Mouse (Mus musculus) neural tube, embryonic 15.5 days (tissue): Measurements from ENCODE around the gene Siah3. TPM values are rescaled to one million over a fixed set of nuclear protein-coding genes. Genes with fewer than 3 reads are reported as not detected.

Experiments used
- ATAC-seq: fragments of 200-750 bp; cut with Nextera tagmentation; 2 replicates; pipeline ENCODE4 v1.8.0; 2017; ENCODE audit warnings: mild to moderate bottlenecking, moderate TSS enrichment, moderate library complexity; ENCODE audit not compliant: low FRiP score
- H3K27ac ChIP-seq: fragments of 300-500 bp; sonication (generic); replicated peaks from 2 replicates; pipeline ENCODE4 v1.5.1; 2015; ENCODE audit warnings: mild to moderate bottlenecking, inconsistent platforms
- H3K27me3 ChIP-seq: fragments of 300-500 bp; sonication (generic); replicated peaks from 2 replicates; pipeline ENCODE4 v1.6.1; 2015; ENCODE audit warnings: inconsistent platforms
- H3K36me3 ChIP-seq: fragments of 300-500 bp; sonication (generic); 2 replicates; pipeline ENCODE4 v1.6.1; 2015; ENCODE audit warnings: inconsistent platforms
- H3K4me1 ChIP-seq: fragments of 300-500 bp; sonication (generic); 2 replicates; pipeline ENCODE4 v1.6.1; 2015; ENCODE audit warnings: inconsistent platforms
- H3K4me2 ChIP-seq: fragments of 300-500 bp; sonication (generic); 2 replicates; pipeline ENCODE4 v1.6.1; 2015; ENCODE audit warnings: inconsistent platforms, mild to moderate bottlenecking, moderate library complexity
- H3K4me3 ChIP-seq: fragments of 300-500 bp; sonication (generic); replicated peaks from 2 replicates; pipeline ENCODE4 v1.5.1; 2015; ENCODE audit warnings: mild to moderate bottlenecking, inconsistent platforms
- H3K9ac ChIP-seq: fragments of 300-500 bp; sonication (generic); replicated peaks from 2 replicates; pipeline ENCODE4 v1.6.1; 2015; ENCODE audit warnings: mild to moderate bottlenecking, inconsistent platforms
- H3K9me3 ChIP-seq: fragments of 300-500 bp; sonication (generic); replicated peaks from 2 replicates; pipeline ENCODE4 v1.6.1; 2016; ENCODE audit warnings: inconsistent platforms
- WGBS: fragments of 180-500 bp; shearing (Covaris S2); methylation state at CpG from one replicate; pipeline ENCODE4 v1.1.7; 2015; ENCODE audit warnings: mixed read lengths; 5-methylcytosine and 5-hydroxymethylcytosine counted together
- polyA plus RNA-seq: library from polyadenylated mRNA; unstranded; fragments of >200 nt; fragmentation: Nextera tagmentation; extraction: Ambion mirVana; gene quantifications from 2 replicates; pipeline ENCODE4 v1.2.1, GENCODE M21; 2015

The Siah3 gene
- polyA plus RNA-seq, 1 experiment from 2014 or later, result 5.1 TPM

DNA sequence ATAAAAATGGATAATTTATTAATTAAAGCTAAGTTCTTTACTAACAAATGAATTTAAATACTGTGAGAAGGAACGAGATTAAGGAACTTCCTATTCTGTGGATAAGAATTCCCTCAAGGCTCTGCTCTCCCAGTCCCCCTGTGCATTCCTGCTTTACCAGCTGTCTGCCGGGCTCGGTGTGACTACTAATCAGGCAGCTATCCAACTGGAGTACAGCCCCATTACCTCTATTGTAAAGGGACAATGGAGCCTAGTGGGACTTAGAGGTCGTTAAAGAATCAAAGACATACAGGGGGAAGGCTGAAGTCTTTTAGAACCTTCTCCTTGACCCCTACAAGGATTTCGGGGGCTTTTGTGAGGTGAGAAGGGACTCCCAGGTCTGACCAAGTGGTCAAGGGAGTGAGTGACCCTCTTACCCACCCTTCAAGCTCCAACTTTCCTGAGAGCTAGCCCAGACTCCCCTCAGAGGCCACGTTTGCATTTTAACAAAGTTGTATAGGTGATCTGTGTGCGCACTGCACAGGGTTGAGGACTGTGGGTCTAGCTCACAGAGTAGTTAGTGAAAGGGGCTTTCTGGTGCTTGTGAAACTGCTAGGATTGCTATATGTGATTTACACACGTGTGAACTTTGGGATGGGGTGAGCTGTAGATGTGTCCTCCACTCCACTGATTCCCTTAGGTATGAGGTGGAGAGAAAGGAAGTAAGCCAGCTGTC, 49.5 kb downstream of the Siah3 start:
- no peak overlapping the region for H3K4me3 ChIP-seq
- H3K36me3 ChIP-seq, result no peaks in the 10 kb centered on the region
- H3K27ac ChIP-seq, result peak overlapping the region; percentile 23; the same call in 1 of the 2 replicates
- peaks cover 17% of the 10 kb centered on the region for H3K4me1 ChIP-seq
- no peak overlapping the region for H3K4me2 ChIP-seq
- 23% methylated on average over 8 of the region's 8 CpGs for WGBS
- H3K27me3 ChIP-seq, result no peaks in the 10 kb centered on the region
- no peak overlapping the region for H3K9ac ChIP-seq
- no peaks in the 10 kb centered on the region for H3K9me3 ChIP-seq
- ATAC-seq, result no peak

DNA sequence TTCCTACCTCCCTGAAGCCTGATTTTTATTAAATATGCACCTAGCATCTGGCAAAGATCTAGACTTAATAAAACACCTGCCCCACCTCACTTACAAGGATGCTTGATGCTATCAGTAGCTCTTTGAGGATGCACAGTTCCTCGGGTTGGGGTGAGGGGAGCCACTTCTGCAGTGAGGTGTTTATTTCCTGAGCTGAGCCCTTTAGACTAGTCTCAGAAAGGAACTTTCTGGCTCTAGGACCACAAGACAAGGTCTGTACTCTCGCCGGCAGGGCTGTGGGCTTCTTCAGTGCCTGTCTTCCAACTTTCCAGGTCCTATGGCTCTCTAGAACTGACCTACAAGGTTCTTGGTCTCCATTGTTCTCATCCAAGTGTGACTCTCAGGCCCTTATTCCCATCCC, 50.5 kb downstream of the Siah3 start:
- Histone ChIP-seq H3K4me2 (no peak overlapping the region), H3K36me3 (no peaks in the 10 kb centered on the region), H3K27me3 (no peaks in the 10 kb centered on the region), H3K4me3 (no peak overlapping the region), H3K27ac (no peak overlapping the region), H3K9ac (no peak overlapping the region), H3K9me3 (no peaks in the 10 kb centered on the region), H3K4me1 (peaks cover 17% of the 10 kb centered on the region)
- 75% methylated on average over 3 of the region's 3 CpGs for WGBS
- no peak for ATAC-seq

DNA sequence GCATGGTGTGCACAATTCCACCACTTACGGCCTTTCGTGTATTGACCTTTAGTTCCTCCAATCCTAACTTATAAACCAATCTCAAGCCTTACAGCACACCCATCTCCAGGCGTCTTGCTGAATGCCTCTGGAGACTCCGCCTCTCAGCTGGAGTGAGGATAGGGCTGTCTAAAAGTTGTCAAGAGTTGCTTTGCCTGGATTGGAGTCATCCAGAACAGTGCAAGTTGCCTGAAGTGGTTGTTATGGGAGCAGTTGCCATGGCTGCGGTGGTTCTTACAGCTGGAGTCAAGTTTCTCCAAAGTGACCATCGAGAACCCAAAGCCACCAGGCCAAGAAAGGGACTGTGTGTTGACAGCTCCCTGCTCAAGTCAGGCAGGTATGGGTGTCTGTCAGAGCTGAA, 54.3 kb downstream of the Siah3 start:
- no peaks in the 10 kb centered on the region for H3K36me3 ChIP-seq
- H3K27ac ChIP-seq, result no peak overlapping the region
- H3K27me3 ChIP-seq, result no peaks in the 10 kb centered on the region
- no peak overlapping the region for H3K4me3 ChIP-seq
- no peak overlapping the region for H3K9ac ChIP-seq
- WGBS, result 85% methylated on average over 6 of the region's 6 CpGs
- peaks cover 10% of the 10 kb centered on the region for H3K4me1 ChIP-seq
- H3K9me3 ChIP-seq, result no peaks in the 10 kb centered on the region
- H3K4me2 ChIP-seq, result no peak overlapping the region
- ATAC-seq, result no peak

DNA sequence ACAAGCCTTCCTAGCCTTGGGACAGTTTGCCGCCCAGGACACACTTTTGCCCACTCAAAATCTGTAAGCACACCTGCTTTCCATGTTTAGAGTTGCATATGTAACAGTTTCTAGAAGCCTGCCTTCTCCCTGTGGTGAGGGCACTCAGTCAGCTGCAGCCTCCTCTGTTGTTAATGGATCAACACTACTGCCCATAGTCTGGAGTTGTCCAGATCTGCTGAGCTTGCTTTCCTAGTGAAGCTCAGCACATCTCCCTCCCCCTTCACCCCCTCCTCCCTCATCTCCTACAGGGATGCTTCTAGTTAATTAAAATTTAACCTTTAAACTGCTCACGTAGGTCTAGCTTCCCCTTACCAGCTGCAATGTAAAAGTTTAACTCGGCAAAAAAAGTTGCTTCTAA, 57.2 kb downstream of the Siah3 start:
- no peak overlapping the region for H3K4me2 ChIP-seq
- H3K36me3 ChIP-seq, result no peaks in the 10 kb centered on the region
- H3K4me3 ChIP-seq, result no peak overlapping the region
- H3K4me1 ChIP-seq, result peaks cover 15% of the 10 kb centered on the region
- 59% methylated on average over 3 of the region's 3 CpGs for WGBS
- H3K27me3 ChIP-seq, result no peaks in the 10 kb centered on the region
- no peak overlapping the region for H3K27ac ChIP-seq
- ATAC-seq, result 0 out of 2 replicates have a peak, but pooled peaks have one; percentile 37
- no peak overlapping the region for H3K9ac ChIP-seq
- H3K9me3 ChIP-seq, result no peaks in the 10 kb centered on the region

DNA sequence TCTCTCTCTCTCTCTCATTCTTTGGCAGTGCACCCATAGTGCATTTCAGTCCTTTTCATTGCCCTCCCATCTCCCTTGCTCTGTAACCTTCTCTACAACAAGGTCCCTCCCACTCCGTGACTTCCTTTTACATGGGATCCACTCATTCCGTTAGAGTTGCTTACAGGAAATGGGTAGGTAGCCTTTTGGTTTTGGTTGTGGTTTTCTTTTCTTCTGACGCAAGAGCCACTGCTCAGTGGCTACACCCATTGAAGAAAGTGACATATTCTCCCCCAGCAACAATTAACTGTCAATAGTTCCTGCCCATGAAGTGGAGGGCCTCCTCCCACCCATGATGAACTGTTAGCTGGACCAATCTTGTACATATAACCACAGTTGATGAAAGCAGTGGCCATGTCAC, 60.4 kb downstream of the Siah3 start:
- Histone ChIP-seq H3K4me1 (peaks cover 26% of the 10 kb centered on the region), H3K9ac (no peak overlapping the region), H3K9me3 (no peaks in the 10 kb centered on the region), H3K36me3 (no peaks in the 10 kb centered on the region), H3K27ac (0 out of 2 replicates have a peak overlapping the region, but pooled peaks have one; percentile 54), H3K4me3 (no peak overlapping the region), H3K4me2 (no peak overlapping the region), H3K27me3 (no peaks in the 10 kb centered on the region)
- WGBS, result 88% methylated on average over 3 of the region's 3 CpGs
- ATAC-seq, result no peak

DNA sequence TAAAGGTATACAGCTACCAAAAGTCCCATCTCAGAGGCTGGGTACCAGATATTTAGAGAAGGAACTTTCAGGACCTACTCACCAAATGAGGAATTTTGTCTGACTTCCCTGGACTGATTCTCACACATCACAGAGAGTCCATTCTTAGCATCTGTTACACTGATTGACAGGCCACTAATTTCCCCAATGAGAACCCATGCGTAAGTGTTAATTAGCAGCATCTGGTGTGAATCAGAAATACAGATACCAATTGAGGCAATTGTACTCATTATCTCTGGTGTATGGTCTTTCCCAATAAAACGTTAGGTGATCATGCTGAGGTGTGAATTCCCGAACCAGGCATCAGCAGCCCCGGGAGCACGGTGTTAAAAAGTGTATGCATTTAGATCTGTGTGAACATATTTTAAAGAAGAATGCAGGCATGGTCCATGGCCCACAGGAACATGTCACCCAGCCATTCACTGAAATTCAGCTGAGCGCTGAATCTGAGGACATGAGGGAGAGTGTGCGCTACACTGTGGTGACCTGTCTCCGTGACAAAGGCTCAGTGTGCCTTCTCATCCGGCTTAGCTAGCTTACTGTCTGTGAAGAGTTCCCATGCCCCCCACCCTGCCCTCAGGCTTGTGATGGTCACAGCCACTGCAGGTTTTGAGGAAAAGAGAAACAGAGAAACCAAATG, 61.3 kb downstream of the Siah3 start:
- Histone ChIP-seq H3K4me2 (no peak overlapping the region), H3K9me3 (no peaks in the 10 kb centered on the region), H3K9ac (no peak overlapping the region), H3K27ac (peak overlapping the region; percentile 54), H3K36me3 (no peaks in the 10 kb centered on the region), H3K4me1 (peaks cover 26% of the 10 kb centered on the region), H3K4me3 (no peak overlapping the region), H3K27me3 (no peaks in the 10 kb centered on the region)
- whole genome bisulfite sequencing, result 45% methylated on average over 9 of the region's 9 CpGs
- no peak; the same call in 1 of the 2 replicates for ATAC-seq

DNA sequence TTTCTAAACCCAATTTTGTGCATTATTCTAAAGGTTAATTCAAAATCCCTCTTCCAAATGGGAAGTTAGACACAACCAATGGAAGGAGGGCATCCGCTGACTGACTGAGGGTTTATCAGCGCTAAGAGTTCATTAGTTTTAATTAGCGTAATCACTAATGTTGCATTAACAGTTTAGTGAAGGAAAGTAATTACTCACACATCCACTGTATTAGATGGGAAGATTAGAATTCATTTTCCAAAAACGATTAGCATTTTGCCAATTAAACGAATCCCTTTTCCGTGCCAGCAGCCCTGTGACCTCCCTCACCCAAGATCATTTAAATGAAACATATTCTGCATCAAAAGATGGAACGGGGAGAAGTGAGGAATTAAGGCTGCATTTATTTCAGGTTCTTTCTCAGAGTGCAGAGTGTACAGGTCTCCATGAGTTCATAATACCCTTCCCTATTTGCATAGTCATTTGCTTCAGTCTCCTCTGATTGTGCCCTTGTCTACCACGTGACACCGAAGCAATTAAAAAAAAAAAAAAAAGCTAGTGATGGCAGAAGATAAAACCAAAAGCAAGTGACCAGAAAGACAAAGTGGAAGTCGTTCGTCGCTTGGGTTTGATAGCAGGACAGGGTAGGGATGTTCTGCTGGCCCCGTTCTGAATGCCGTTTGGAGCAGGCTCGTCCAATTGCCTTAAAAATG, 62.6 kb downstream of the Siah3 start:
- peaks cover 26% of the 10 kb centered on the region for H3K4me1 ChIP-seq
- peak; percentile 70; the same call in 1 of the 2 replicates for ATAC-seq
- no peaks in the 10 kb centered on the region for H3K27me3 ChIP-seq
- no peaks in the 10 kb centered on the region for H3K9me3 ChIP-seq
- no peak overlapping the region for H3K4me2 ChIP-seq
- H3K4me3 ChIP-seq, result no peak overlapping the region
- 59% methylated on average over 15 of the region's 15 CpGs for WGBS
- H3K36me3 ChIP-seq, result no peaks in the 10 kb centered on the region
- peak overlapping the region; percentile 63 for H3K27ac ChIP-seq
- H3K9ac ChIP-seq, result no peak overlapping the region

DNA sequence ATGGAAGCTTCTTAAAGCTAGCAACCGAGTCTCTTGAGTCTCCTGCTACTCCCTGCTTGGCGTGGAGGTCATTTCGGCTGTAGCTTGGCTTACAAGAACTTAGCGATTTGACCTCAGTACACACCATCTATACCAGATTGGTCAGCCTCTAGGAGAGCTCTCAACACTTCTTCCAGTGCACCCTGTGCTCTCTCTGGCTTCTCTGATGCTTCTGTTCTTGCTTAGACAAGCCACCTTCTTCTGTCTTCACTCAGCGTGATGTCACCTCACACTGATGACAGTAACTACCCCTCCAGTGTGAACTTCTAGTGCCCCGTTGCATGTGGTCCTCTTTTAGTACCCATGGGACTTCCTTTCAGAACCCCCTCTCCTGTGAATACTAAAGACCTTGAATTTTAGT, 63.1 kb downstream of the Siah3 start:
- Histone ChIP-seq H3K9ac (no peak overlapping the region), H3K4me2 (no peak overlapping the region), H3K4me1 (peaks cover 26% of the 10 kb centered on the region), H3K9me3 (no peaks in the 10 kb centered on the region), H3K27ac (peak overlapping the region; percentile 63), H3K36me3 (no peaks in the 10 kb centered on the region), H3K4me3 (no peak overlapping the region), H3K27me3 (no peaks in the 10 kb centered on the region)
- ATAC-seq, result no peak
- WGBS, result 86% methylated on average over 6 of the region's 6 CpGs

DNA sequence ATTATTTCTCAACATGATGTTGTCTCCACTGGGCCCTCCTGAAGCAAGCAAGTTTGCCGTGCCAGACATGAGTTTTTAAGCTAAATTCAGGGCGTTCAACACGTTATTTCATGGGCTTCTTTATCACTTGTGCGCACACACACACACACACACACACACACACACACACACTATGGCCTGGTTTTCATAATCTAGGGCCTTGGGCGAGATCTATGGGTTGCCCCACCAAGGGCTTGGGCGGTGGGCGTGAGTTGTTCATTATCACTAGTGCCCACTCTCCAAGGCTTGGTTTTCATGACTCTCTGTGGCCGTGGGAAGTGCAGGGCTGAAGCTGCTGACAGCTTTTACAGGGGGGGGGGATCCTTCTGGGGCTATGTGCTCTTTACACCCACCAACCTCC, 63.9 kb downstream of the Siah3 start:
- no peak for ATAC-seq
- 93% methylated on average over 8 of the region's 8 CpGs for WGBS

DNA sequence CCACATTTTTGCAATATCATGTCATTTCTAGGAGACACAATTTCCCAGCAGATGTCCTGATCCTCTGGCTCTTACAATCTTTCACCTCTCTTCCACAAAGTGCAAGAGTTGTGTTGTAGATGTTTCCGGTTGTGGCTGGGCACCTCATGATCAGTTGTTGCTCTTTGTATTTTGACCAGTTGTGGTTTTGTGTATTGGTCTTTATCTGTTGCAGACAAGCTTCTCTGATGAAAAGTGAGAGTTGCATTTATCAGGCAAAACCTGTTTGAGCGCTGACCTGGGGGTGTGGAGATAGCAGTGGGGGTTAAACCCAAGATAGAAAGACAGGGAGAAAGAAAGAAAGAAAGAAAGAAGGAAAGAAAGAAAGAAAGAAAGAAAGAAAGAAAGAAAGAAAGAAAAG, 68.9 kb downstream of the Siah3 start:
- Histone ChIP-seq H3K9ac (no peak overlapping the region), H3K4me1 (peaks cover 13% of the 10 kb centered on the region), H3K9me3 (no peaks in the 10 kb centered on the region), H3K4me2 (no peak overlapping the region), H3K27me3 (no peaks in the 10 kb centered on the region), H3K36me3 (no peaks in the 10 kb centered on the region), H3K27ac (no peak overlapping the region), H3K4me3 (no peak overlapping the region)
- WGBS, result 94% methylated on average over 2 of the region's 2 CpGs
- ATAC-seq, result no peak

More for the DNA sequence above, 63.9 kb downstream of the Siah3 start:
- no peaks in the 10 kb centered on the region for H3K36me3 ChIP-seq
- no peak overlapping the region for H3K4me3 ChIP-seq
- H3K27ac ChIP-seq, result no peak overlapping the region
- no peak overlapping the region for H3K4me2 ChIP-seq
- no peak overlapping the region for H3K9ac ChIP-seq
- H3K4me1 ChIP-seq, result peaks cover 26% of the 10 kb centered on the region
- H3K27me3 ChIP-seq, result no peaks in the 10 kb centered on the region
- no peaks in the 10 kb centered on the region for H3K9me3 ChIP-seq

DNA sequence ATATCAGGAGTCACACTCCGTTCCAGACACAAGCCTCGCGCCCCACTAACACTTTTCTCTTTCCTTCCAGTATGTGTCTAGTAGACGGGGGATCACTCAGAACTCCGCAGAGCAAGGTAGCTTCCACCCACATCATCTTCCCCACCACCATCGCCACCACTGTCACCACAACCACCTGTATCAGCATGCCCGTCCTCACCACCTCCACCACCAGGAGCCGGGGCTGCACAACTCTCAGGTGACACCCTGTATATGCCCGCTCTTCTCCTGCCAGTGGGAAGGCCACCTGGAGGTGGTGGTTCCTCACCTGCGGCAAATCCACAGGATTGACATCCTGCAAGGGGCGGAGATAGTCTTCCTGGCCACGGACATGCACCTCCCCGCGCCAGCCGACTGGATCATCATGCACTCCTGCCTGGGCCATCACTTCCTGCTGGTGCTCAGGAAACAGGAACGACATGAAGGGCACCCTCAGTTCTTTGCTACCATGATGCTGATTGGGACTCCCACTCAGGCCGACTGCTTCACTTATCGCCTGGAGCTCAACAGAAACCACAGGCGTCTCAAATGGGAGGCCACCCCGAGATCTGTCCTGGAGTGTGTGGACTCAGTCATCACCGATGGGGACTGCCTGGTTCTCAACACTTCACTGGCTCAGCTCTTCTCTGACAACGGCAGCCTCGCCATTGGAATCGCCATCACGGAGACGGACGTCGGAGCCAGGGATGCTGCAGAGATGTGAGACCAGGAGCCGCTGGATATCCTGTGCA, 69.8 kb downstream of the Siah3 start:
- H3K27ac ChIP-seq, result no peak overlapping the region
- WGBS, result 91% methylated on average over 29 of the region's 29 CpGs
- H3K27me3 ChIP-seq, result no peaks in the 10 kb centered on the region
- no peak for ATAC-seq
- H3K4me2 ChIP-seq, result no peak overlapping the region
- no peaks in the 10 kb centered on the region for H3K9me3 ChIP-seq
- no peaks in the 10 kb centered on the region for H3K36me3 ChIP-seq
- no peak overlapping the region for H3K4me3 ChIP-seq
- H3K9ac ChIP-seq, result no peak overlapping the region
- H3K4me1 ChIP-seq, result peaks cover 19% of the 10 kb centered on the region
